Mouse (Mus musculus) hindbrain, embryonic 13.5 days (tissue): ENCODE results near the gene Ppil3. TPM values are rescaled to one million over a fixed set of nuclear protein-coding genes. Genes with fewer than 3 reads are reported as not detected.

Source experiments
- ATAC-seq: fragments of 200-750 bp; cut with Nextera tagmentation; 2 replicates; pipeline ENCODE4 v1.8.0; 2017; ENCODE audit warnings: moderate TSS enrichment; ENCODE audit not compliant: low FRiP score
- H3K27ac ChIP-seq: fragments of 300-500 bp; sonication (generic); 2 replicates; pipeline ENCODE4 v1.5.1; 2015; ENCODE audit warnings: inconsistent platforms, mild to moderate bottlenecking, moderate library complexity
- H3K27me3 ChIP-seq: fragments of 300-500 bp; sonication (generic); 2 replicates; pipeline ENCODE4 v1.6.1; 2015; ENCODE audit warnings: mild to moderate bottlenecking, inconsistent platforms
- H3K36me3 ChIP-seq: fragments of 300-500 bp; sonication (generic); 2 replicates; pipeline ENCODE4 v1.6.1; 2015; ENCODE audit warnings: mild to moderate bottlenecking, inconsistent platforms
- H3K4me1 ChIP-seq: fragments of 300-500 bp; sonication (generic); replicated peaks from 2 replicates; pipeline ENCODE4 v1.6.1; 2015; ENCODE audit warnings: inconsistent platforms
- H3K4me2 ChIP-seq: fragments of 300-500 bp; sonication (generic); 2 replicates; pipeline ENCODE4 v1.6.1; 2015; ENCODE audit warnings: inconsistent platforms, mild to moderate bottlenecking, moderate library complexity
- H3K4me3 ChIP-seq: fragments of 300-500 bp; sonication (generic); 2 replicates; pipeline ENCODE4 v1.5.1; 2015; ENCODE audit warnings: mild to moderate bottlenecking, inconsistent platforms
- H3K9ac ChIP-seq: fragments of 300-500 bp; sonication (generic); 2 replicates; pipeline ENCODE4 v1.6.1; 2015; ENCODE audit warnings: mild to moderate bottlenecking, inconsistent platforms
- H3K9me3 ChIP-seq: fragments of 300-500 bp; sonication (generic); 2 replicates; pipeline ENCODE4 v1.6.1; 2016; ENCODE audit warnings: inconsistent platforms
- WGBS: fragments of 180-500 bp; shearing (Covaris S2); methylation state at CpG from one replicate; pipeline ENCODE4 v1.1.7; 2015; 5-methylcytosine and 5-hydroxymethylcytosine counted together
- polyA plus RNA-seq: library from polyadenylated mRNA; unstranded; fragments of >200 nt; fragmentation: Nextera tagmentation; extraction: Ambion mirVana; gene quantifications from 2 replicates; pipeline ENCODE4 v1.2.1, GENCODE M21; 2015

The Ppil3 gene
- 52.9 and 53.6 TPM in 2 replicates for polyA plus RNA-seq

- Histone ChIP-seq H3K27ac (peak within 1 kb of the TSS; percentile 89), H3K36me3 (peaks cover 36% of the 10 kb centered on the region), H3K4me3 (peak within 1 kb of the TSS; percentile 61), H3K4me2 (peak within 1 kb of the TSS; percentile 77), H3K27me3 (no peaks in the 10 kb centered on the region), H3K9me3 (no peaks in the 10 kb centered on the region), H3K9ac (peak within 1 kb of the TSS; percentile 88), H3K4me1 (peaks cover 38% of the 10 kb centered on the region)
- peak; percentile 98 for ATAC-seq
- WGBS = under 1% methylated on average over 33 of the region's 33 CpGs
Observed at GRCm38 (mm10) chr1:58445143-58445722, at the start of gene Ppil3, which contains the start of gene Nif3l1. Ppil3 (minus strand) TSS chr1:58445486. Nif3l1 (plus strand) TSS chr1:58445151.

GRCm38 (mm10) chr1:58482647-58483046 is 37.4 kb upstream of the Ppil3 start:
- no peaks in the 10 kb centered on the region for H3K9me3 ChIP-seq
- H3K27ac ChIP-seq = no peak overlapping the region
- 90% methylated on average over 4 of the region's 4 CpGs for whole genome bisulfite sequencing
- H3K9ac ChIP-seq = no peak overlapping the region
- no peak overlapping the region for H3K4me3 ChIP-seq
- no peak for ATAC-seq
- no peaks in the 10 kb centered on the region for H3K4me1 ChIP-seq
- no peaks in the 10 kb centered on the region for H3K27me3 ChIP-seq
- H3K4me2 ChIP-seq = no peak overlapping the region
- peaks cover 86% of the 10 kb centered on the region for H3K36me3 ChIP-seq

DNA sequence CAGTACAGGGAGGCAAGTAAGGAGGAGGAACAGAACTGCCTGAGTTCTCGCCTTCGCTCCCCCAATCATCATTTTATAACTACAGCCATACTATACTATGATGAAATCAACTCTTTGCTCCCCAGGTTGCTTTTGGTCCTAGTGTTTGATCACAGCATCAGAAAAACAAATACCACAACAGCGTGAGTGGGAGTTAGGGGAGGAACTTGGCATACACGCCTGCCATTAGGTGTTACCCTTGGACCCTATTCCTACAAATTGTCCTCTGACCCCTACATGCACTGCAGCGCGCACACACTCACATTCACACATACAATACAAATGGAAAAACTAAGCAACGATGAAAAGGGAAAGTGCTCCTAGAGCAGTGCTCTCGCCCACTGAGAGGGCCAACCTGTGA is 30.4 kb upstream of the Ppil3 start:
- Histone ChIP-seq H3K9me3 (no peaks in the 10 kb centered on the region), H3K4me2 (no peak overlapping the region), H3K36me3 (peaks cover 84% of the 10 kb centered on the region), H3K4me1 (no peaks in the 10 kb centered on the region), H3K4me3 (no peak overlapping the region), H3K27me3 (no peaks in the 10 kb centered on the region), H3K9ac (no peak overlapping the region), H3K27ac (no peak overlapping the region)
- 93% methylated on average over 8 of the region's 8 CpGs for WGBS
- no peak for ATAC-seq

DNA sequence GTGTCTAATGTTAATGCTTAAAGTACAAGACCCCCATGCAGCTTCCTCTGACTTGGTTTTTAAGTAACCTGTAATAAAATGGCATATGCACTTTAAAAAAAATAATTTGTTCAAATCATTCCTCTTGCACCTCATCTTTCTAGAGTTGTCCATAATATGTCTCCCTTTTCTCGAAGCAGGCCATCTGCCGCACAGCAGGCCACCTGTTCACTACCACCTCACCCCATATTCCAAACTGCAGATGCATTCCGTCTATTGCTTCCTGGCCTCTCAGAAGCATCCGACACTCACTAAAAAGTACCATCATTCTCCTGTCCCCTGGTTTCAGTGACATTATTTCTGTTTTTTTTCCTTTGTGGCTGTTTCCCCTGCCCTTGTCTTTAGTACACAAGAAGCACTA is 20.3 kb upstream of the Ppil3 start:
- Histone ChIP-seq H3K27me3 (no peaks in the 10 kb centered on the region), H3K27ac (no peak overlapping the region), H3K4me1 (no peaks in the 10 kb centered on the region), H3K4me2 (no peak overlapping the region), H3K36me3 (peaks cover 90% of the 10 kb centered on the region), H3K4me3 (no peak overlapping the region), H3K9me3 (no peaks in the 10 kb centered on the region), H3K9ac (no peak overlapping the region)
- ATAC-seq = no peak
- 92% methylated on average over 4 of the region's 4 CpGs for WGBS

- WGBS = 91% methylated on average over 4 of the region's 4 CpGs
- H3K9me3 ChIP-seq = no peaks in the 10 kb centered on the region
- no peak overlapping the region for H3K4me2 ChIP-seq
- H3K27me3 ChIP-seq = no peaks in the 10 kb centered on the region
- no peak overlapping the region for H3K9ac ChIP-seq
- peaks cover 90% of the 10 kb centered on the region for H3K36me3 ChIP-seq
- no peak for ATAC-seq
- no peaks in the 10 kb centered on the region for H3K4me1 ChIP-seq
- H3K27ac ChIP-seq = no peak overlapping the region
- no peak overlapping the region for H3K4me3 ChIP-seq
Observed at GRCm38 (mm10) chr1:58465042-58465441, 19.8 kb upstream of the Ppil3 start.

DNA sequence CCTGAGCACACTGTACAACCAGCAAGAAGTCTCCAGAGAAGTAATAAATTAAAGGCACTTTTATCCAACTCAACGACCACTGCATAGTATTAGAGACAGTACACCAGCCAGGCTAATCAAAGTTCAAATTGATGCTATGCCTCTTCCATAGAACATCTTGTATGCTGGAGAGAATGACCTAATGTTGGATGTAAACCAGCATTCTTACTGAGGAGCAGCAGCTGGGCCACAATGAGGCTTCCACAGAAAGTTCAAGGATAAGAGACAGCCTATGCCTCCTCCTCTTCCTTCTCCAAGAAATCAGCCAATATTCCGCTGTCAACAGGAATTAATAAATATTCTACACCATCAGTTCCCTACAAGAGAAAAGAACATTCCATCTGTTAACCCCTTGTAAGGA is 18.6 kb upstream of the Ppil3 start:
- no peak for ATAC-seq
- Histone ChIP-seq H3K4me1 (no peaks in the 10 kb centered on the region), H3K9me3 (no peaks in the 10 kb centered on the region), H3K27ac (no peak overlapping the region), H3K36me3 (peaks cover 89% of the 10 kb centered on the region), H3K27me3 (no peaks in the 10 kb centered on the region), H3K4me2 (no peak overlapping the region), H3K9ac (no peak overlapping the region), H3K4me3 (no peak overlapping the region)
- 92% methylated on average over 2 of the region's 2 CpGs for WGBS

DNA sequence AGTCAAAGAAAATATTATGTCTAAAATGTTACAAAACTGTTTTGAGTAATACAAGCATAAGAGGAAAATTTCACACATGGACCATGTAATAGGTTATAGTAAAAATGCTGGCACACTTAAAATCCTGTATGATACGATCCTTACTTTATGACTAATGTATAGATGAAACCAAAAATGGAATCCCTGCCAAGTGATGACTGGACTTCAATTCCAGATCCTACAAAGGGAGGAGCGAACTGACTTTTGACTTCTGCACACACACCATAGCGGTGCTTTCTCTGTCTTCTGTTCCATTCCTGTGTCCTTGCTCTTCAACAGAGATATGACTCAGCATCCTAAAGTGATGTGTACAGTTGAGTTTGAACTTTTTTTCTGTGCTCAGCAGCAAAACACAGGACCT is 15.3 kb upstream of the Ppil3 start:
- 96% methylated on average over 3 of the region's 3 CpGs for WGBS

DNA sequence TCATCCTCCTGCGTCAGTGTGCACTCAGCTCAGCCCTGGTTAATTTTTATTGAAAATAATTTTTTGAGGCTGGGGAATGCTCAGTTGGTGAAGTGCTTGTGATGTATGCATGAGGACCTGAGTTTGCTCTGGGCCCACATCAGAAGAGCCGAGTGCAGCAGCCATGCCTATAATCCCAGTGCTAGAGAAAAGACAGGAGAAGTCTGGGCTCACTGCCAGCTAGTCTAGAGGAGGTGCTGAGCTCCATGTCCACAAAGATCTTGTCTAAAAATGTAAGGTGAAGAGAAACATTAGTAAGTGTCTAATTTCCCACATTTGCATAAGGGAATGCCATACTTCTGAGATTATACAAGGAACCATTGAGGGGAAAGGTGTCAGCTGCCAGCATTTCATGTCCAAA is 13.6 kb upstream of the Ppil3 start:
- WGBS = 89% methylated on average over 2 of the region's 2 CpGs
- Histone ChIP-seq H3K36me3 (peaks cover 96% of the 10 kb centered on the region), H3K4me2 (no peak overlapping the region), H3K27me3 (no peaks in the 10 kb centered on the region), H3K9ac (no peak overlapping the region), H3K9me3 (no peaks in the 10 kb centered on the region), H3K27ac (no peak overlapping the region), H3K4me1 (no peaks in the 10 kb centered on the region), H3K4me3 (no peak overlapping the region)
- ATAC-seq = no peak

More for the DNA sequence above, 15.3 kb upstream of the Ppil3 start:
- no peak overlapping the region for H3K4me2 ChIP-seq
- H3K27ac ChIP-seq = no peak overlapping the region
- no peaks in the 10 kb centered on the region for H3K27me3 ChIP-seq
- H3K4me3 ChIP-seq = no peak overlapping the region
- no peak for ATAC-seq
- no peak overlapping the region for H3K9ac ChIP-seq
- no peaks in the 10 kb centered on the region for H3K9me3 ChIP-seq
- H3K4me1 ChIP-seq = no peaks in the 10 kb centered on the region
- H3K36me3 ChIP-seq = peaks cover 96% of the 10 kb centered on the region

DNA sequence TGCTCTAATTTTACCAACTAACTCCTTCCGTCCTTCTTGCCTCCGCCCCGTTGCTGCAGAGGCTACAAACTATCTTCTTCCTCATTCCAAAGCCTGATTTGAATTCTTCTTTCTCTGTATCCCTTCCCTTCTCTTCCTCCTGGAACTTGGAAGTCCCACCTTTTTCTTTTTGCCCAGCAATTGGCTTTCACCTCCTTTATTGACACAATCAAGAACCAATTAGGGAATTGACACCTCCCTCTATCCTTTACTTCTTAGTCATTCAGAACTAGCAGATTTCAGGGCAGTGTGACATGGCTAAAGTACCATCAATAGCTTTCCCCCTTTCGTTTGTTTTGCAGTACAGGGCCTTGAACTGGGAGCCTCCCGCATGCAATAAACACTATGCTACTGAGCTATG is 12.9 kb upstream of the Ppil3 start:
- Histone ChIP-seq H3K4me2 (no peak overlapping the region), H3K36me3 (peaks cover 96% of the 10 kb centered on the region), H3K4me3 (no peak overlapping the region), H3K27me3 (no peaks in the 10 kb centered on the region), H3K9me3 (no peaks in the 10 kb centered on the region), H3K27ac (no peak overlapping the region), H3K4me1 (no peaks in the 10 kb centered on the region), H3K9ac (no peak overlapping the region)
- no peak for ATAC-seq
- WGBS = 93% methylated on average over 5 of the region's 5 CpGs

GRCm38 (mm10) chr1:58454316-58454715 is 9.0 kb upstream of the Ppil3 start:
- peaks cover 86% of the 10 kb centered on the region for H3K36me3 ChIP-seq
- WGBS = 98% methylated on average over 6 of the region's 6 CpGs

DNA sequence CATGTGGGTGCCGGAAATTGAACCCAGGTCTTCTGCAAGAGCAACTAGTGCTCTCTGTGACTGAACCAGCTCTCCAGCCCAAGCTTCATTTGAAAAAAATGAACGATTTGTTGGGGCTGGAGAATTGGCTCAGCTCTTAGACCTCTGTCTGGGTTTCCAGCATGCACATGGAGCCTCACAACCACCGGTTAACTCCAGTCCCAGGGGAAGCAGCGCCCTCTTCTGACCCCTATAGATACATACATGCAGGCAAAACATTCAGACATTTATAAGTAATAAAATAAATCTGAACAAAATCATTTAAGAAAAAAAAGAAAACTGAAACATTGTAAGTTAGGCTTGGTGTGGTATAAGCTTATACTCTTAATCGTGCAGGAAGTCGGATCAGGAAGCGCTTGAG is 3.1 kb upstream of the Ppil3 start:
- peaks cover 45% of the 10 kb centered on the region for H3K36me3 ChIP-seq
- H3K4me3 ChIP-seq = no peak overlapping the region
- 88% methylated on average over 7 of the region's 7 CpGs for WGBS
- H3K27ac ChIP-seq = no peak overlapping the region
- H3K4me1 ChIP-seq = peaks cover 38% of the 10 kb centered on the region
- H3K4me2 ChIP-seq = no peak overlapping the region
- no peaks in the 10 kb centered on the region for H3K27me3 ChIP-seq
- ATAC-seq = no peak
- H3K9ac ChIP-seq = no peak overlapping the region
- H3K9me3 ChIP-seq = no peaks in the 10 kb centered on the region

More at GRCm38 (mm10) chr1:58454316-58454715, 9.0 kb upstream of the Ppil3 start:
- no peak overlapping the region for H3K4me2 ChIP-seq
- no peak overlapping the region for H3K27ac ChIP-seq
- H3K9me3 ChIP-seq = no peaks in the 10 kb centered on the region
- H3K9ac ChIP-seq = no peak overlapping the region
- no peak for ATAC-seq
- H3K27me3 ChIP-seq = no peaks in the 10 kb centered on the region
- H3K4me3 ChIP-seq = no peak overlapping the region
- peaks cover 3% of the 10 kb centered on the region; the same call in 1 of the 2 replicates for H3K4me1 ChIP-seq

DNA sequence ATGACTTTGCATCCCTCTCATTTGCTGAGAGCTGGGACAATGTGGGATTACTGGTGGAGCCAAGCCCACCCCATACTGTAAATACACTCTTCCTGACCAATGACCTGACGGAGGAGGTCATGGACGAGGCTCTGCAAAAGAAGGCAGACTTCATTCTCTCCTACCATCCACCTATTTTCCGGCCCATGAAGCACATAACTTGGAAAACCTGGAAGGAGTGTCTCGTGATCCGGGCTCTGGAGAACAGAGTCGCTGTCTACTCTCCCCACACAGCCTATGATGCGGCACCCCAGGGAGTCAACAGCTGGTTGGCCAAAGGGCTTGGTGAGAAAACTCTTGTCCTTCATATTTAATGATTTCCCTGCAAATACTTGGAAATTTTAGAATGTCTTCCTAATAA is 2.5 kb upstream of the Ppil3 start:
- ATAC-seq = no peak
- Histone ChIP-seq H3K9ac (no peak overlapping the region), H3K4me2 (no peak overlapping the region), H3K4me3 (no peak overlapping the region), H3K36me3 (peaks cover 39% of the 10 kb centered on the region), H3K27ac (no peak overlapping the region), H3K9me3 (no peaks in the 10 kb centered on the region), H3K4me1 (peaks cover 38% of the 10 kb centered on the region), H3K27me3 (no peaks in the 10 kb centered on the region)
- 94% methylated on average over 7 of the region's 7 CpGs for WGBS

GRCm38 (mm10) chr1:58445861-58446260 is 575 bp upstream of the Ppil3 start:
- Histone ChIP-seq H3K9me3 (no peaks in the 10 kb centered on the region), H3K4me2 (peak overlapping the region; percentile 77), H3K4me1 (peaks cover 38% of the 10 kb centered on the region), H3K9ac (peak overlapping the region; percentile 88), H3K27ac (peak overlapping the region; percentile 89), H3K4me3 (peak overlapping the region; percentile 61), H3K27me3 (no peaks in the 10 kb centered on the region), H3K36me3 (peaks cover 36% of the 10 kb centered on the region)
- WGBS = 8% methylated on average over 11 of the region's 11 CpGs
- ATAC-seq = no peak; the same call in 1 of the 2 replicates
